Mouse (Mus musculus) gastrocnemius, postnatal 25 days (tissue): Measurements from ENCODE around the gene Adam10. TPM values are rescaled to one million over a fixed set of nuclear protein-coding genes. Genes with fewer than 3 reads are reported as not detected.

Experiments used
- DNase-seq: peaks from one replicate; pipeline ENCODE4 v3.0.0; 2022
- total RNA-seq, 2 experiments: library from RNA; stranded (reverse); gene quantifications; 1 replicate in 1 of 2; 2 replicates in 1 of 2; pipeline ENCODE4 v1.2.3; 2021

Gene Adam10
- total RNA-seq, 2 experiments from 2014 or later: 16.2 to 19.2 TPM

GRCm38 (mm10) chr9:70673656-70674055 lies 5.1 kb upstream of the Adam10 start:
- DNase-seq: no peak

DNA sequence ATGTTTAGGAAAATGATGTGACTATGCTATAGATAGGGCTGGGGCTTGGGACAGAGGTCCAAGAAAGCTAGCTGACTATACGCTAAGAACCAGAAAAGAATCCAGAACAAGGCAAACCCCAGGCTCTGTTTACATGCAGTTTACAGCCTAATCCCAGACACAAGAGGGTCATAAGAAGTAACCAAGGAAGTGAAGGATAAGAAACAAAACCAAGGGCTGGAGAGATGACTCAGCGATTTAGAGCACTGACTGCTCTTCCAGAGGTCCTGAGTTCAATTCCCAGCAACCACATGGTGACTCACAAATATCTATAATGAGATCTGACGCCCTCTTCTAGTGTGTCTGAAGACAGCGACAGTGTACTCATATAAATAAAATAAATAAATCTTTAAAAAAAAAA lies 3.7 kb upstream of the Adam10 start:
- DNase-seq: no peak

DNA sequence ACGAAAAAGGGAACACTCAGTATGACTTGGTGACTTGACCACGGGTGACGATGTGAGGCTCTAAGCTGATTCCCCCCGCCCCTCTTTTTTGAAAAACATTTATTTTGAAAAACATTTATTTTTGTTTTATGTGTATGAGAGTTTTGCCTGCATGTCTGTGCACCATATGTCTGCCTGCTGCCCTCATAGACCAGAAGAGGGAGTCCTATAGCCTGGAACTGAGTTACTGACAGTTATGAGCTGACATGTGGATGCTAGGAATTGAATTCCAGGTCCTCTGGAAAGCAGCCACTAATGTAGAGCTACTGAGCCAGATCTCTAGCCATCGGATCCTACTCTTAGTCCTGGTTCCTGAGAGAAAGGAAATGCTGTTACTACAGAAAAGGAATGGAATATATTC lies 2.8 kb upstream of the Adam10 start:
- no peak for DNase-seq

DNA sequence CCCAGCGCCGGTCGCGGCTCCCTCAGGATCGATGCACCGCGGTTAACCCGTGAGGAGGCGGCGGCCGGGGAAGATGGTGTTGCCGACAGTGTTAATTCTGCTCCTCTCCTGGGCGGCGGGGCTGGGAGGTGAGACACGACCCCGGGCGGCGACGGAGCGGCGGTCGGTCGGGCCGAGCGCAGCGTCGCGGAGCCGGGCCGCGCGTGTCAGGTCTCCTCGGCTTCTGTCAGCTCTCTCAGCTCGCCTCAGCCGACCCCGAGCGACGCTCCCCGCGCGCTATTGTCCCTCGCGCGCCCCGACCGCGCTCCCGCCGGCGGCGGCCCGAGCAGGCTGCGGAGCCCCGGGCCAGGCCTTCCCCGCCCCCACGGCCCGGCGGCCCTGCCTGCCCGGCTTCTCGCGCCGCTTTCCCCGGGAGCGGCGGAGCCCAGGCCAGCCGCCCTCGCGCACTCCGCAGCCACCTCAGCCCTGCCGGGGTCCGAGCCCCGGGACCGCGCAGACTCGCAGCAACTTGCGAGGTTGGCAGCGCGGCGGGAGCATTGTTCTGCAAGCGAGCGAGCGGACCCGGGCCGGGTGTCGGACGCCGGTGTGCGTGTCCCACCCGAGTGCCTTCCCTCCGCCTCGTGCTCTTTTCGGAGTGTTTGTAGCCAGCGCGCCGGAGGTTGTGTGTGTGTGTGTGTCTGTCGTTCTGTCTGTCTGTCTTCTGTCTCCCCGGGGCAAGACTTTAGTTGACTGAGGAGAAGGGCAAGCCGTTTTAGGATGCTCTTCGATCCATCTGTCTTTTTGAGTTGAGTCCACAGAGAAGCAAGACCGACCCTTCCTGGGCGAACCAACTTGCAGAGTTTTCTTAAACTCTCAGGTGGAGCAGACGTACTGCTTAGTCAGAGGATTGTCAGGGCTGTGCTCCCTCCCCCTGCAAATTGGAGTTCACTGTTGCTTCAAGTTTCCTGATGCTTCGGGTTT lies 615 bp downstream of the Adam10 start:
- DNase-seq: peak; percentile 55

DNA sequence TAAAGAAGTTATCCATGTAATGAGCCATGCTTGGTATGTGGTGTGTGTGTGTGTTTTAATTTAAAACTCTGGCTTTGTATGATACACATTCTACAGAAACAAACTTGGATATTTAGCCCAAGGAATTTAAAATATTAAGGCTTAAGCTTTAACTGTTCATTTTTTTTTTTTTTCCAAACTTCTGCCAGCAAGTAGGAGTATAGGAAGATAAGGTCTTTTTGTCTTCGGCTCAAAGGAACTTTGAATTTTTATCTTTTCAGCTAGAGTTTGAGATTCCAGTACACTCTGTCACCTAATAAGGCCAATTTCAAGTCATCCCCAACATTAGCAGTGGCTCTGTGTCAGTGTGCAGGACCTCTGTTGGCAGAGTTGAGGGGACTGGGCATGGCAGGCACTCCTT lies 3.4 kb downstream of the Adam10 start:
- no peak for DNase-seq

DNA sequence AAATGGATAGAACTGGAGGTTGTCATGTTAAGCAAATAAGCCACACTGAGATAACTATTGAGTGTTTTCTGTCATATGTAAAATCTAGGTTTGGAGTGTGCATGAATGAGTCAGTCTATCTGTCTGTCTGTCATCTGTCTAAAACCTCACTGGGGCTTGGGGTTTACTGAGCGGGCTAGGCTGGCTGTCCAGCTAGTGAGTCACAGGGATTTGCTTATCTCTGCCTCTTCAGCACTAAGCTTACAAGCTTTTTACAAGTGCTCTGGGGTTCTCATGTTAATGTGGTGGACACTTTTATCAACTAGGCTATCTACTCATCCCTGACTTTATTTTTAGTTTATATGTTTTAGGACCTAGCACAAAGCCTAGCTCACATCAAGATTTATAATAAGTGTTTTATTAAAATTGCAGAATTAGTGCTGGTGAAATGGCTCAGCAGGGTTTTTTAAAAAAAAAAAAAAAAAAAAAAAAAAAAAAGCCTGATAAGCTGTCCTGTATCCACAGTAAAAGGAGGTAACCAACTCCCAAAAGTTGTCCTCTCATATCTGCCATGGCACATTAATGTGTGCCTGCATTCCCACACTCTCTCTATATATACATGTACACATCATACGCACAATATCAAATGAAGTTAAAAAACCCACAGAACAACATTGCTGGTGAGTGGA lies 9.6 kb downstream of the Adam10 start:
- no peak for DNase-seq

GRCm38 (mm10) chr9:70689926-70690325 lies 11.1 kb downstream of the Adam10 start:
- DNase-seq: no peak

GRCm38 (mm10) chr9:70690579-70690978 lies 11.8 kb downstream of the Adam10 start:
- no peak for DNase-seq

- DNase-seq: no peak
Measured at GRCm38 (mm10) chr9:70691772-70692693, 13.2 kb downstream of the Adam10 start.

- DNase-seq: no peak
Measured at GRCm38 (mm10) chr9:70695723-70696122, 16.9 kb downstream of the Adam10 start.

DNA sequence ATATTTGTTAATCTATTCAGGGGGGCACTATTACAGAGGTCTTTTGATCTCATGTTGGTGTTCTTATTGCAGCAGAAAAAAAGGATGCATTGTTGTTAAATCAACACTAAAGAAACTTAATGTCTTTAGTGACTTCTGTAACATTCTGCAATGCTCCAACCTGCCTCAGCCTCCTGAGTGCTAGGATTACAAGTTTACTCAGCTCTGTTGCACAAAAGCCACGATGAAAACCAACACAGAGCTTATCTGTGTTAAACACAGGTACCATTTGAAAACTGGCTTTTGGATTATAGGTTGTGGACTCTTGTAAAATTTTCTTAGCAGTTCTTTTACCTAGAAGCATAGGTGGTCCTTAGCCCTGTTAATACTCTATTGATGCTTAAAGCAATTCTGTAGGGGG lies 19.3 kb downstream of the Adam10 start:
- DNase-seq: no peak

- no peak for DNase-seq
Measured at GRCm38 (mm10) chr9:70703597-70704203, 24.9 kb downstream of the Adam10 start.

GRCm38 (mm10) chr9:70706444-70706843 lies 27.6 kb downstream of the Adam10 start:
- no peak for DNase-seq

DNA sequence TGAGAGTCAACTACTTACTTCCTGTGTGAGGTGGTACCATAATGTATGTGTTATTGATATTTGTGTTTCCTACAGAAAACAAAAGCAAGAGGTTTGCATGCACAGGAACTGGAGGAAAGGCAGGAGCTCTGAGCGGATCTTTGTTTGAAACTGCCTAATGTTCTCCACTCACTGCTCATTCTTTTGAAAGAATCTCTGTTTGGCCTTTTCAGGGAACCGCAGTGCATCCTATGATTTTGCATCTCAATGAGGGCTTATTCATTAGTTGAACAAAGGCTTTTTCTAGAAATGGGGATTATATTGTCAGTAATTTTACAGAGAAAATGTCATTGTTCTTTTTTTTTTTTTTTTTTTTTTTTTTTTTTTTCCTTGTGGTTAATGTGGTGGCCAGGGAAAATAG lies 50.7 kb downstream of the Adam10 start:
- no peak for DNase-seq

DNA sequence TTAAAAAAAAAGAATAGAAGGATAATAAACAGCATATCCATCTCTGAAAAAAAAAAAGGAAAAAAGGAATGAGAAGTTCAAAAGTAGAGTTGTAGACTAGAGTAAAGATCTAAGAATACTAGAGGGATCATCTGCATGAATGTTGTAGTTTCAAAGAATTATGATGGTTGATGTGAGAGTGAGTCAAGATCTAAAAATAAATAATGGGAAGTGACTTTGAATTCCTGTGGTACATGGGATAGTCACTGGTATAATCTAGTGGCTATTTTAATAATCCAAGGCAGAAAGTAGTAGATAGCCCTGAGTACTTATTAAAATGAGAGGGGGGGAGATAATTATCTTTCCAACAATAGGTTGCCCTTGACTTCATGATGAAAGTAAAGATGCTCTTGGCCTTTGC lies 52.3 kb downstream of the Adam10 start:
- no peak for DNase-seq

DNA sequence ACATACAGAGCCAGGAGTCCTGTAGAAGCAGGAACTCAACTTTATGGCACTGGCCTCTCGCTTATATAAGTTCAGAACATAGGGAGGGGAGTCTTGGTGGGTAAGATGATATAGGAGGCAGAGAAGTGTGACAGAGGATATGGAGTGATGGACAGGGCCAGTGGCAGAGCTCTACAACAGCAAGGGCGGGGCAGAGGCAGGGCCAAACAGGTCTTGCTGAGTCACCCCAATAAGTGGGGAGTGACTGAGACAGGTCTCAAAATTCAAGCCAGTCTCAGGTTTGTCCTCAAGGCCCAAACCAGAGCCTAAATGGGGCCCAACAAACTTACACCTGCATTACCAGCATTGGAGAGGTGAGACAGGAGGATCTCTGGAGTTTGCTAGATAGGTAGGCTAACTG lies 54.4 kb downstream of the Adam10 start:
- DNase-seq: no peak

DNA sequence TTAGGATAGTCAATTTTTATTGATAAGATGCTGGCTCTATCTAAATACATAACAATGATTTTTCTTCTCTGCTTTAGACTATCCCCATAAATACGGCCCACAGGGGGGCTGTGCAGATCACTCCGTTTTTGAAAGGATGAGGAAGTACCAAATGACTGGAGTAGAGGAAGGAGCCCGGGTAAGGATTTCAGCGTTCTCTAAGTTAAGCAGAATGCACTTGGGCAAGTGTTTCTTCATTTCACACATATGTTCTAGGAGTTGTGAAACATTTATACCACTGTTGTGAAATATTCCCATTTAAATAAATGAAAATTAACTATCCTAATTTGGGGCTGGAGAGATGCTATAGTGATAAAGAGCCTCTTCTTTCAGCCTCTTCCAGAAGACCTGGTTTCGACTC lies 61.2 kb downstream of the Adam10 start:
- no peak for DNase-seq

GRCm38 (mm10) chr9:70751504-70752222 lies 72.9 kb downstream of the Adam10 start:
- no peak for DNase-seq

GRCm38 (mm10) chr9:70760974-70761373 lies 82.2 kb downstream of the Adam10 start:
- no peak for DNase-seq

DNA sequence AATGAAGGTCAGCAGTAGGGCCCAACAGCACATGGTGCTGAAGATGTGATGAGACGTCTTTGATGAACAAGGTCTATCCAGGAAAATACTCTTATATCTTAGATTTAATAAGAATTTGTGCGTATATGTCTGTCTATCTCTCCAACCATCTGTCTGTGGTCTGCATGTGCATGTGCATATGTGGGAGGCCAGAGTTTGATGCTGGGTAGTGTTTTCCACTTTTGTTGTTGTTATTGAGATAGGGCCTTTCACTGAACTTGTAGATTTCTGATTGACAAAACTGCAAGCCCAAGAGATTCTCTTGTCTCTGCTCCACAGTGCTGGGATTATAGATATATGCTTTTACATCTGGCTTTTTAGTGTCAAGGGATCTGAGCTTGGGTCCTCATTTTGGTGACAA lies 96.7 kb downstream of the Adam10 start:
- DNase-seq: no peak

- no peak for DNase-seq
Measured at GRCm38 (mm10) chr9:70782191-70782590, 103.4 kb downstream of the Adam10 start.
